Mouse (Mus musculus): ENCODE results near the gene G3bp1.

G3bp1 gene

GRCm38 (mm10) chr11:55469048-55469843 lies at the start of gene G3bp1:
Gene G3bp1 (plus strand): TSS chr11:55469685.
- peak; percentile 99 for DNase-seq (ENCODE audit: low read depth)

GRCm38 (mm10) chr11:55422978-55423377 lies 46.5 kb upstream of the G3bp1 start, which contains the start of gene Sparc:
Gene Sparc (minus strand): TSS chr11:55423183.
- no peak for DNase-seq (ENCODE audit: low read depth)

DNA sequence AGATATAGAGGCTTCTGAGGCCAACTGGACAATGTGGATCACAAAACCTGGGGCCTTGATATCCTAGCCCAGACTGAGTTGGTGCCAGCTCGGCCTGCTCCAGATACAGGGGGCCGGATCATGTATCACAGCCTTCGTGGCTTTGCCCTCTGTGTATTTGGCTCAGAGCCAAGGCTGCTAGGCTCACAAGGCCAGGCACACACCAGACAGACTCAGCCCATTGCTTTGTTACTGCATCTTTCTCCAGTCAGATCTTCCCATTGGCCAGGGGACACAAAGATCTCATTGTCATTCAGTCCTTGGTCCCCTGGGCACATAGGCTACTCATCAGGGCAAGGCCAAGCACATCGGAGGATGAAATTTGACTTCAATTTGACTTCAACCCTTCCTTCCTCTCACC lies 45.7 kb upstream of the G3bp1 start:
- no peak for DNase-seq (ENCODE audit: low read depth)

GRCm38 (mm10) chr11:55424746-55425360 lies 44.6 kb upstream of the G3bp1 start:
- DNase-seq (ENCODE audit: low read depth): no peak

- no peak for DNase-seq (ENCODE audit: low read depth)
Measured at GRCm38 (mm10) chr11:55428186-55429012, 41.1 kb upstream of the G3bp1 start.

DNA sequence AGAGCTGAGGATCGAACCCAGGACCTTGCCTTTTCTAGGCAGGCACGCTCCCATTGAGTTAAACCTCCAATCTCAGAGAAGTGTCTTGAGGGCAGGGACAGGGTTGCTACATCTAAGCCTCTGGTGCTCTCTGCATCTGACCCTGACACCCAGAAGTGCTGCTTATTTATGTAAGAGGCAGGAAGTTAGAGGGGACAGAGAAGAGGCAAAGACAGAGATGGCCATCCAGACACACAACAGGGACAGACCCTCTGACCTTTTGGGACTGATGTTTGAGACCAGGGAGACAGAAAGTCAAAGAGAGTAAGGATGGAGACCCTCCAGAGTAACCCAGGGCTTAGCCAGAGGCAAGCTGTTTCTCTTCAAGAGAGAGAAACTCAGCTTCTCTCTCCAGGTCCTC lies 39.5 kb upstream of the G3bp1 start:
- no peak for DNase-seq (ENCODE audit: low read depth)

DNA sequence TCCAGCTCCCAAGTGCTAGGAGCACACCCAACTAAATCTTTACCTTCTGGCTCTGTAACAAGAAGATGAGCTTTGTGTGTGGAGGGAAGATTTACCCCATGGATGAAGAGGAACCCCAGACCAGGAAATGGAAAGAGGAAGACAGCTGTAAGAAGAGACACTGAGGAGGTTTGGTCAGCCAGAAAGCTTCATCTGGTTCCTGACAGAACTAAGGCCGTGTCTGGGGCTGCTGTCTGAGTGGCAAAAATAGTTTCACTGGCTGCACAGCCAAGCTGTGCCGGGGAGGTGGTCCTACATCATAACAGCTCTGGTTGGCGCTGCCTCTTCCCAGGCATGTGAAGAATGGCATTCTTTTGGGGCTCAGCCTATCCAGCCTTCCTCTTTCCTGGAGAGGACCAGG lies 36.5 kb upstream of the G3bp1 start:
- no peak for DNase-seq (ENCODE audit: low read depth)

GRCm38 (mm10) chr11:55436089-55436488 lies 33.4 kb upstream of the G3bp1 start:
- no peak for DNase-seq (ENCODE audit: low read depth)

DNA sequence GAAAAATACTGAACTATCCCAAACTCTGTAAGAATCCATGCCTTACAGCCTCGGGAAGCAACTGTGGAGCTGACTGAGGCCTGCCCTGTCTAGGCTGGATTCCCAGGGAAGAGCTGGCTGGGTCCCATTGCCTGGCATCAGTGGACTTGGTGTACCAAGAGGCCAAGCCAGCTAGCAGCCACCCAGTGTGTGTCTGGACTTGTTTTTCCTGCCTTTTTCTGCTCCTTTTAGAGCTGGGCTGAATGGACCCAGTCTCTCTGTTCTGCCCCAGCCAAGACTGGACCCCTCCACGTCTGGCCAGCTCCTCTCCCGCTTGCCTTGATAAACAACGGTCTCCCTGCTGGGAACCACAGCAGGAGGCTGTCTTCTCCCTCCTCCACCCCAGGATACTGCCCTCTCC lies 31.5 kb upstream of the G3bp1 start:
- no peak for DNase-seq (ENCODE audit: low read depth)

DNA sequence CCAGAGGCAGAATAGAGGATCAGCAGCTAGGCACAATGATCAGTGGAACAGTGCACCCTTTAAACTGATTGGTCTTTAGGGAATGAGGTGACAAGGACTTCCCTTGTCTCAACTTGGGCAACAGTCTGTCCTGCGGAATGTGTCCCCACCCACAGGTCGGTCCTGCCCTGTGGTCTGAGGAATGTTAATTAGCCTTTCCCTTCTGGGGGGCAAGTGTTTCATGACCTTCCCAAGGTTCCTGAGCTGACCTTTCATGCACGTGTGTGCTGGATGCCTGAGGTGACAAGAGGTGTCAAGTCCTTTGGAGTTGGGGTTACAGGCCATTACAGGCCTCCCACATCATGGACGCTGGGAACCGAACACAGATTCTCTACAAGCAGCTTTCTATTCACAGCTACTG lies 29.8 kb upstream of the G3bp1 start:
- no peak for DNase-seq (ENCODE audit: low read depth)

DNA sequence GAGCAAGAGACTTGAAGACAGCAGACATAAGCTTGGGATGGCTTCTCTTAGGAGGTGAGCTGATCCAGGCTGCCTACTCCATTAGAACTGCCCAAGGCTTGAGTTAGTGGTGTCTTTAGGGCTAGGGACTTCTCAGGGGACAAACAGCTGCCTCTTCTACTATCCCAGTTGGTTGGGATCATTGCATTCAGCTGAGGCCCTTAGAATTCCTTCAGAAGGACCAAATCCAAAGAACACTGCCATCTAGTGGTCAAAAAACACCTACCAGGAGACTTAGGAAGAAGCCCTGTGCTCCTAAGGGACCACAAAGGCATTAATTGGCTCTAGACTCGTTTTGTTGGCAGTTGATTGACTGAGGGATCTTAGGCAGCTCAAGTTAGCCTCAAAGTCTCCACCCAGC lies 24.7 kb upstream of the G3bp1 start:
- DNase-seq (ENCODE audit: low read depth): peak; percentile 34

DNA sequence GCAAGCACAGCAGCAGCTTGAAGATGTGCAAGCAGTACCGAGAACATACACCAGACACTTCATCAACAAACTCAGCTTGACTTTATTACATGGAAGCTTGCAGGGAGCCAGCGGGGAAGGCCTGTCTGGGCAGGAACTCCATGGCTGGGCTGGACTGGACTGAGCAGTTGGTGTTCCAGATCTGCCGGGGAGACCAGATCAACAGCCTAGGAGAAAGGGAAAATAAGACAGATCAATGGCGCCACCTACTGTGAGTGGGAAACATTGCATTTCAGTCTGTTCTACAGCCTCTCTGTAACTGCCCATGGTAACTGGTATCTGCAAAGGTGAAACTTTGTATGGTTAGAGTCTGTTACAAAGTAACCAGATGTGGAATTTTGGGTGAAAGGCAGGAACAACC lies 22.9 kb upstream of the G3bp1 start:
- no peak for DNase-seq (ENCODE audit: low read depth)

DNA sequence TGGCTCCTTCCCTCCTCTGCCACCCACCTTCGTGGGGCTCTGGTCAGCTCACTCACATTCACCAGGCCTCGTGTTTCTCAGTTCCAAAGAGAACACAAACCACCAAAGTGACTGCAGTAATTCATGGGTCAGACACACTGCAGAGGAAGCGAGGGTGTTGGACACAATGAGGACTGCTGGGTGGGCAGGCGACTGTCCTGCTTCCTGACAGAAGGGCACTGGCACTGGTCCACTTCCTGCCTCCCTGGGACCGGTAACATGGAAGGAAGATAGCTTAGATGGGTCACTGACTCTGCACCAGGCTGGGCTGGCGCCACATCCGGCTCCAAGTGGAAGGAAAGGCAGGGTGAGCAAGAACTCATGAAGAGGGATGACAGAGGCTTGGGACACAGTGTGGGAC lies 20.0 kb upstream of the G3bp1 start:
- no peak for DNase-seq (ENCODE audit: low read depth)

DNA sequence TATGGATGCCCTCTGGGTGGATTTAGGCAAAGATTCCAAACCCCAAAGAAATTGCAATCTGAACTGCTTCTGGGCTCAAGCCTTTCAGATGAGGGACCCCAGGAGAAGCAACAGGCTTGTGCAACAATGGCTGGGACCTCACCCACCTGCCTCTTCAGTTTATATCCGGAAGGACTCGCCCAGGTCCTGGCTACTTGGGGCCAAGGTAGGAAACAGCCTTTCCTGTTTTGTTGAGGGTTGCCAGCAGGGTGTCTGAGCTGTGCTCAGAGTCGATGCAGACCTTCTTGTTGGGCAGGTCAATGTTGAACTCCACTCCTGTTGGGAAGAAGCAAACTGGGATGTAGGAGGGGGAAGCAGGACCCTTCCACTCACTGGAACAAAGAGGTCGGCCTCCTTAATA lies 19.2 kb upstream of the G3bp1 start:
- no peak for DNase-seq (ENCODE audit: low read depth)

- no peak for DNase-seq (ENCODE audit: low read depth)
Measured at GRCm38 (mm10) chr11:55453640-55454039, 15.8 kb upstream of the G3bp1 start.

DNA sequence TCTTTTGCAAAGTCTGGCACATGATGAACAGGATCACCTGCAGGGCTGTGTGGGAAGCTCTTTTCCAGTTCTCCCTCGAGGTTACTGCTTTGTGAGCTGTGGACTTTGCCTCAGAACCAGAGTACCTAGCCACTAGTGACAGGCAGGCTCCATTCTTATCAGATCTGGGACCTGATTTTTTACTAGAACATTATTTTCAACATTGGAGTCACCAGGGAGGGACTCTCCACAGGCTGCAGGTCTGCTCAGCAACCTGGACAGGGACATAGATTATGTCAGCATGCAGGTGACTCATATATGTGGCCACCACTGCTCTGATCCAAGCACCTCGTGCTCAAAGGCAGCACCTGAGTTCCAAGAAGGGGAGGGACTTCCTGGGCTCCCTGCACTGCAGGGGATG lies 14.3 kb upstream of the G3bp1 start:
- DNase-seq (ENCODE audit: low read depth): no peak

- no peak for DNase-seq (ENCODE audit: low read depth)
Measured at GRCm38 (mm10) chr11:55458501-55458900, 11.0 kb upstream of the G3bp1 start.

GRCm38 (mm10) chr11:55459850-55460558 lies 9.5 kb upstream of the G3bp1 start:
- DNase-seq (ENCODE audit: low read depth): no peak

GRCm38 (mm10) chr11:55460559-55461018 lies 8.9 kb upstream of the G3bp1 start:
- no peak for DNase-seq (ENCODE audit: low read depth)

GRCm38 (mm10) chr11:55461019-55461645 lies 8.4 kb upstream of the G3bp1 start, which contains the start of gene Atox1:
Gene Atox1 (minus strand): TSS chr11:55461239.
- DNase-seq (ENCODE audit: low read depth): peak; percentile 94

GRCm38 (mm10) chr11:55462149-55462548 lies 7.3 kb upstream of the G3bp1 start:
- DNase-seq (ENCODE audit: low read depth): no peak

All from c-Kit-positive CD71-positive TER-119-negative erythroid progenitor cells, embryonic 14.5 days (primary cell).